Mouse (Mus musculus): ENCODE results near the gene Pskh1.

DNA sequence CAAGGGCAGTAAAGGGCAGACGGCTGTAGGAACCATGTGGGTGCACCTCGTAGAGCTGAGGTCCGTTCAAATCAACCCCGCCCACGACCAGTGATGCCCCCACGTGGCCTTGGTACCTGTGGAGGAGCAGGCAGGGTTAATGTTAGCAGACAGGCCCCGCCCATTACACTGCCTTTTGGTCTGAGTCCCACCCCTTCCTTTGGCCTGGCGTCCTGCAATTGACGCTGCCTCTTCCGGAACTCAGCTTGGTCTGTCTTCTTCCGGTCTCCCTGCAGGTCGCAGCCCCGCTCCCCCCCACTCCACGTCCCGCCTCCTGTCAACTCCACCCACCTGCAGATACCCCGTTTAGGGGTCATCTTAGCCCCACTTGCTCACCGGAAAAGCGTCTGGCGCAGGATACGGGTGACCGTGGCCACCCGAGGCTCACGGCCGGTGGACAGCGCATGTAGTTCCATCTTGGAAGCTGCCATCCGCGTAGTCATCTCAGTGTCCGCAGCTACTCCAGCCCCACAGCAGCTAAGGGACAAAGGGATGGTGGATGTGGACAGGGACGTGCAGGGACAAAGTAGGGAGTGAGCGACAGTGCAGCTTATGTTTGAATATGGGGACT, 36.7 kb downstream of the Pskh1 start:
- TF ChIP-seq CTCF (IDR thresholded peaks at IDR 0.05) (peak; percentile 23; the same call in 1 of the 2 replicates), EP300 (IDR thresholded peaks at IDR 0.05) (no peak)

Measured in lung, postnatal 0 days (tissue).